Mouse (Mus musculus) embryonic facial prominence, embryonic 15.5 days (tissue): ENCODE measurements around the gene Duox1. TPM values are rescaled to one million over a fixed set of nuclear protein-coding genes. Genes with fewer than 3 reads are reported as not detected.

ENCODE experiments used
- ATAC-seq: fragments of 200-750 bp; cut with Nextera tagmentation; 2 replicates; pipeline ENCODE4 v1.8.0; 2017; ENCODE audit warnings: low read depth, moderate TSS enrichment; ENCODE audit not compliant: insufficient number of reproducible peaks, low FRiP score, low TSS enrichment
- H3K27ac ChIP-seq: fragments of 300-500 bp; sonication (generic); replicated peaks from 2 replicates; pipeline ENCODE4 v1.5.1; 2015; ENCODE audit warnings: mild to moderate bottlenecking, inconsistent platforms
- H3K27me3 ChIP-seq: fragments of 300-500 bp; sonication (generic); 2 replicates; pipeline ENCODE4 v1.6.1; 2015; ENCODE audit warnings: inconsistent platforms
- H3K36me3 ChIP-seq: fragments of 300-500 bp; sonication (generic); 2 replicates; pipeline ENCODE4 v1.6.1; 2015; ENCODE audit warnings: mild to moderate bottlenecking, inconsistent platforms
- H3K4me1 ChIP-seq: fragments of 300-500 bp; sonication (generic); 2 replicates; pipeline ENCODE4 v1.6.1; 2015; ENCODE audit warnings: inconsistent platforms
- H3K4me2 ChIP-seq: fragments of 300-500 bp; sonication (generic); replicated peaks from 2 replicates; pipeline ENCODE4 v1.6.1; 2015; ENCODE audit warnings: mild to moderate bottlenecking, inconsistent platforms
- H3K4me3 ChIP-seq: fragments of 300-500 bp; sonication (generic); replicated peaks from 2 replicates; pipeline ENCODE4 v1.5.1; 2015; ENCODE audit warnings: mild to moderate bottlenecking, inconsistent platforms
- H3K9ac ChIP-seq: fragments of 300-500 bp; sonication (generic); 2 replicates; pipeline ENCODE4 v1.6.1; 2015; ENCODE audit warnings: inconsistent platforms
- H3K9me3 ChIP-seq: fragments of 300-500 bp; sonication (generic); replicated peaks from 2 replicates; pipeline ENCODE4 v1.6.1; 2016; ENCODE audit warnings: inconsistent platforms
- WGBS: fragments of 180-500 bp; shearing (Covaris S2); methylation state at CpG from one replicate; pipeline ENCODE4 v1.1.7; 2015; 5-methylcytosine and 5-hydroxymethylcytosine counted together
- polyA plus RNA-seq: library from polyadenylated mRNA; unstranded; fragments of >200 nt; fragmentation: Nextera tagmentation; extraction: Ambion mirVana; gene quantifications from 2 replicates; pipeline ENCODE4 v1.2.1, GENCODE M21; 2015

The Duox1 gene
- polyA plus RNA-seq, 1 experiment from 2014 or later, result 1.5 TPM

- Histone ChIP-seq H3K4me1 (0 out of 2 replicates have a peak, but pooled peaks cover 6% of the 10 kb centered on the region), H3K36me3 (peaks cover 30% of the 10 kb centered on the region), H3K4me2 (no peak overlapping the region), H3K27ac (no peak overlapping the region), H3K9me3 (no peaks in the 10 kb centered on the region), H3K27me3 (no peaks in the 10 kb centered on the region), H3K4me3 (no peak overlapping the region), H3K9ac (no peak overlapping the region)
- no peak for ATAC-seq
- WGBS, result 56% methylated on average over 6 of the region's 6 CpGs
Measured at GRCm38 (mm10) chr2:122360310-122360709, 44.8 kb downstream of the Duox1 start.

- H3K9me3 ChIP-seq, result no peaks in the 10 kb centered on the region
- no peak overlapping the region for H3K27ac ChIP-seq
- H3K4me2 ChIP-seq, result no peak overlapping the region
- no peak overlapping the region for H3K9ac ChIP-seq
- peaks cover 25% of the 10 kb centered on the region for H3K36me3 ChIP-seq
- 84% methylated on average over 6 of the region's 6 CpGs for WGBS
- H3K4me1 ChIP-seq, result 0 out of 2 replicates have a peak, but pooled peaks cover 6% of the 10 kb centered on the region
- no peaks in the 10 kb centered on the region for H3K27me3 ChIP-seq
- H3K4me3 ChIP-seq, result no peak overlapping the region
- ATAC-seq, result no peak
Measured at GRCm38 (mm10) chr2:122361181-122361580, 45.7 kb downstream of the Duox1 start.

- Histone ChIP-seq H3K27ac (no peak overlapping the region), H3K9ac (no peak overlapping the region), H3K9me3 (no peaks in the 10 kb centered on the region), H3K4me1 (peaks cover 11% of the 10 kb centered on the region), H3K4me2 (no peak overlapping the region), H3K4me3 (no peak overlapping the region), H3K27me3 (no peaks in the 10 kb centered on the region), H3K36me3 (peaks cover 21% of the 10 kb centered on the region)
- 47% methylated on average over 10 of the region's 10 CpGs for WGBS
- no peak for ATAC-seq
Measured at GRCm38 (mm10) chr2:122361868-122362621, 46.6 kb downstream of the Duox1 start.

- Histone ChIP-seq H3K36me3 (peaks cover 15% of the 10 kb centered on the region), H3K27me3 (no peaks in the 10 kb centered on the region), H3K4me2 (no peak overlapping the region), H3K27ac (no peak overlapping the region), H3K4me3 (no peak overlapping the region), H3K9ac (no peak overlapping the region), H3K4me1 (peaks cover 19% of the 10 kb centered on the region), H3K9me3 (no peaks in the 10 kb centered on the region)
- WGBS, result 88% methylated on average over 13 of the region's 13 CpGs
- no peak for ATAC-seq
Measured at GRCm38 (mm10) chr2:122362622-122363523, 47.4 kb downstream of the Duox1 start.

GRCm38 (mm10) chr2:122364352-122364944 is 49.0 kb downstream of the Duox1 start:
- H3K4me1 ChIP-seq, result peaks cover 25% of the 10 kb centered on the region
- H3K27me3 ChIP-seq, result no peaks in the 10 kb centered on the region
- no peak overlapping the region for H3K4me3 ChIP-seq
- H3K27ac ChIP-seq, result no peak overlapping the region
- ATAC-seq, result no peak
- peaks cover 10% of the 10 kb centered on the region for H3K36me3 ChIP-seq
- WGBS, result 79% methylated on average over 3 of the region's 3 CpGs
- no peak overlapping the region for H3K4me2 ChIP-seq
- no peak overlapping the region for H3K9ac ChIP-seq
- no peaks in the 10 kb centered on the region for H3K9me3 ChIP-seq

GRCm38 (mm10) chr2:122365244-122365866 is 49.9 kb downstream of the Duox1 start:
- 88% methylated on average over 10 of the region's 10 CpGs for WGBS
- Histone ChIP-seq H3K9me3 (no peaks in the 10 kb centered on the region), H3K9ac (no peak overlapping the region), H3K4me3 (no peak overlapping the region), H3K27me3 (no peaks in the 10 kb centered on the region), H3K27ac (no peak overlapping the region), H3K36me3 (peaks cover 7% of the 10 kb centered on the region; the same call in 1 of the 2 replicates), H3K4me1 (peaks cover 28% of the 10 kb centered on the region), H3K4me2 (no peak overlapping the region)
- no peak for ATAC-seq

GRCm38 (mm10) chr2:122366039-122366438 is 50.6 kb downstream of the Duox1 start:
- H3K4me1 ChIP-seq, result peaks cover 28% of the 10 kb centered on the region
- no peak overlapping the region for H3K4me2 ChIP-seq
- WGBS, result 81% methylated on average over 3 of the region's 3 CpGs
- H3K4me3 ChIP-seq, result no peak overlapping the region
- no peak overlapping the region for H3K9ac ChIP-seq
- H3K36me3 ChIP-seq, result peaks cover 7% of the 10 kb centered on the region; the same call in 1 of the 2 replicates
- no peak for ATAC-seq
- H3K27ac ChIP-seq, result no peak overlapping the region
- no peaks in the 10 kb centered on the region for H3K9me3 ChIP-seq
- H3K27me3 ChIP-seq, result no peaks in the 10 kb centered on the region

- Histone ChIP-seq H3K36me3 (peaks cover 7% of the 10 kb centered on the region; the same call in 1 of the 2 replicates), H3K27me3 (no peaks in the 10 kb centered on the region), H3K4me2 (peak overlapping the region; percentile 84; the same call in 1 of the 2 replicates), H3K9me3 (no peaks in the 10 kb centered on the region), H3K4me1 (peaks cover 28% of the 10 kb centered on the region), H3K4me3 (no peak overlapping the region), H3K9ac (no peak overlapping the region), H3K27ac (no peak overlapping the region)
- no peak for ATAC-seq
- 37% methylated on average over 5 of the region's 5 CpGs for WGBS
Measured at GRCm38 (mm10) chr2:122366706-122367105, 51.2 kb downstream of the Duox1 start.

- ATAC-seq, result no peak
- H3K36me3 ChIP-seq, result peaks cover 7% of the 10 kb centered on the region; the same call in 1 of the 2 replicates
- 30% methylated on average over 4 of the region's 4 CpGs for WGBS
- H3K4me1 ChIP-seq, result peaks cover 24% of the 10 kb centered on the region
- peak overlapping the region; percentile 76 for H3K4me3 ChIP-seq
- no peaks in the 10 kb centered on the region for H3K27me3 ChIP-seq
- H3K9me3 ChIP-seq, result no peaks in the 10 kb centered on the region
- no peak overlapping the region for H3K27ac ChIP-seq
- H3K4me2 ChIP-seq, result peak overlapping the region; percentile 84
- no peak overlapping the region for H3K9ac ChIP-seq
Measured at GRCm38 (mm10) chr2:122367181-122367580, 51.7 kb downstream of the Duox1 start.

GRCm38 (mm10) chr2:122367701-122368080 is 52.2 kb downstream of the Duox1 start:
- H3K36me3 ChIP-seq, result peaks cover 7% of the 10 kb centered on the region; the same call in 1 of the 2 replicates
- H3K9me3 ChIP-seq, result no peaks in the 10 kb centered on the region
- ATAC-seq, result no peak
- H3K27ac ChIP-seq, result no peak overlapping the region
- 16% methylated on average over 4 of the region's 4 CpGs for WGBS
- H3K9ac ChIP-seq, result peak overlapping the region; percentile 85; the same call in 1 of the 2 replicates
- no peaks in the 10 kb centered on the region for H3K27me3 ChIP-seq
- H3K4me2 ChIP-seq, result peak overlapping the region; percentile 84
- peak overlapping the region; percentile 76 for H3K4me3 ChIP-seq
- H3K4me1 ChIP-seq, result peaks cover 22% of the 10 kb centered on the region
